Mouse (Mus musculus) heart, embryonic 14.5 days (tissue): ENCODE measurements around the gene Dusp28. TPM values are rescaled to one million over a fixed set of nuclear protein-coding genes. Genes with fewer than 3 reads are reported as not detected.

ENCODE experiments used
- ATAC-seq: fragments of 200-750 bp; cut with Nextera tagmentation; 2 replicates; pipeline ENCODE4 v1.8.0; 2017; ENCODE audit warnings: low read depth, moderate TSS enrichment; ENCODE audit not compliant: insufficient number of reproducible peaks, insufficient read depth, low FRiP score
- H3K27ac ChIP-seq, 2 experiments: fragments of 200-500 bp in 1 of 2; fragments of 300-500 bp in 1 of 2; sonication (generic) in 1 of 2; replicated peaks in 1 of 2; 2 replicates each; pipeline ENCODE4 v1.5.1; 2012 to 2014; ENCODE audit warnings: low read depth in 2 of 2, low read length in 2 of 2, control low read depth in 1 of 2, mild to moderate bottlenecking in 1 of 2, mixed read lengths in 1 of 2; ENCODE audit not compliant: control insufficient read depth in 1 of 2, insufficient read depth in 1 of 2
- H3K27me3 ChIP-seq: fragments of 300-500 bp; sonication (generic); 2 replicates; pipeline ENCODE4 v1.6.1; 2014; ENCODE audit warnings: mild to moderate bottlenecking, low read length, control low read depth; ENCODE audit not compliant: control insufficient read depth, insufficient read depth
- H3K36me3 ChIP-seq: fragments of 300-500 bp; sonication (generic); 2 replicates; pipeline ENCODE4 v1.6.1; 2014; ENCODE audit warnings: mild to moderate bottlenecking, control low read depth, low read length, mixed read lengths; ENCODE audit not compliant: control insufficient read depth, insufficient read depth
- H3K4me1 ChIP-seq, 2 experiments: fragments of 200-500 bp in 1 of 2; fragments of 300-500 bp in 1 of 2; sonication (generic) in 1 of 2; 2 replicates each; pipeline ENCODE4 v1.6.1; 2012 to 2014; ENCODE audit warnings: low read length in 2 of 2, control low read depth in 1 of 2, mixed read lengths in 1 of 2; ENCODE audit not compliant: control insufficient read depth in 2 of 2, insufficient read depth in 2 of 2
- H3K4me2 ChIP-seq: fragments of 300-500 bp; sonication (generic); 2 replicates; pipeline ENCODE4 v1.6.1; 2014; ENCODE audit warnings: mild to moderate bottlenecking, low read length
- H3K4me3 ChIP-seq, 2 experiments: fragments of 200-500 bp in 1 of 2; fragments of 300-500 bp in 1 of 2; sonication (generic) in 1 of 2; 2 replicates each; pipeline ENCODE4 v1.5.1; 2012 to 2014; ENCODE audit warnings: low read length in 2 of 2, mild to moderate bottlenecking in 2 of 2, control low read depth in 1 of 2, low read depth in 1 of 2, moderate library complexity in 1 of 2; ENCODE audit not compliant: control insufficient read depth in 1 of 2, insufficient read depth in 1 of 2
- H3K9ac ChIP-seq: fragments of 300-500 bp; sonication (generic); 2 replicates; pipeline ENCODE4 v1.6.1; 2014; ENCODE audit warnings: mild to moderate bottlenecking, low read length
- H3K9me3 ChIP-seq: fragments of 300-500 bp; sonication (generic); 2 replicates; pipeline ENCODE4 v1.6.1; 2016; ENCODE audit warnings: low read length, control low read depth; ENCODE audit not compliant: control insufficient read depth
- WGBS: fragments of 180-500 bp; shearing (Covaris S2); extraction: QIAGEN DNeasy Blood & Tissue Kit; methylation state at CpG from one replicate; pipeline ENCODE4 v1.1.7; 2014; 5-methylcytosine and 5-hydroxymethylcytosine counted together
- polyA plus RNA-seq: library from polyadenylated mRNA; unstranded; fragments of >200 nt; fragmentation: Nextera tagmentation; extraction: Ambion mirVana; gene quantifications from 2 replicates; pipeline ENCODE4 v1.2.1, GENCODE M21; 2014

Dusp28 gene
- polyA plus RNA-seq = 15.6 and 16.5 TPM in 2 replicates

DNA sequence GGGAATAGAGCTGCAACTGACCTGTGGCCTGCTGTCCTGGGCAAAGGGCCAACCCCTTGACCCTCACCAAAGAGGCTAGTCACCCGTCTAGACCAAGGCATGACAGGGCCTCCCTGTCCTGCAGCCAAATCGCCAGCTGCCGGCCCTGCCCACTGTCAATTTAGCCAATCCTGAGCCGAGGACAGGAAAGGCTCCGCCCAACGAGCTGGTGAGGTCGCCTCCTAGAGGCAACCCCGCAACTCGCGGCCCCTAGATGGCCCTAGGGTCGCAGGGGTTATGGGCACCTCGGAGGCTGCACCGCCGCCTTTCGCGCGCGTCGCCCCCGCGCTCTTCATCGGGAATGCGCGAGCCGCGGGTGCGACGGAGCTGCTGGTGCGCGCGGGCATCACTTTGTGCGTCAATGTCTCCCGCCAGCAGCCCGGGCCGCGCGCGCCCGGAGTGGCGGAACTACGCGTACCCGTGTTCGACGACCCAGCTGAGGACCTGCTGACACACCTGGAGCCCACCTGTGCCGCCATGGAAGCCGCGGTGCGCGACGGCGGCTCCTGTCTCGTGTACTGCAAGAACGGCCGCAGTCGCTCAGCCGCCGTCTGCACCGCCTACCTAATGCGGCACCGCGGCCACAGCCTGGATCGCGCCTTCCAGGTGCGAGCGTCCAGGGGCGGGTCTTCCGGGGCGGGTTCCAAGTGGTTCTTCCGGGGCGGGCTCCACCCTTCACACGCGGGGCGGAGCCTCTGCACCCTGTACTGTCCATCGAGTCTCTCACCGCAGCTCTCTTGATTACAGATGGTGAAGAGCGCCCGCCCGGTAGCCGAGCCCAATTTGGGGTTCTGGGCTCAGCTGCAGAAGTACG, at the start of gene Dusp28:
Dusp28 (plus strand) TSS at position 203 of the 853 bp plus-strand sequence.
- peak within 1 kb of the TSS; percentile 85 for H3K27ac ChIP-seq
- WGBS = under 1% methylated on average over 80 of the region's 81 CpGs
- 0 out of 2 replicates have a peak, but pooled peaks cover 5% of the 10 kb centered on the region for H3K27me3 ChIP-seq

DNA sequence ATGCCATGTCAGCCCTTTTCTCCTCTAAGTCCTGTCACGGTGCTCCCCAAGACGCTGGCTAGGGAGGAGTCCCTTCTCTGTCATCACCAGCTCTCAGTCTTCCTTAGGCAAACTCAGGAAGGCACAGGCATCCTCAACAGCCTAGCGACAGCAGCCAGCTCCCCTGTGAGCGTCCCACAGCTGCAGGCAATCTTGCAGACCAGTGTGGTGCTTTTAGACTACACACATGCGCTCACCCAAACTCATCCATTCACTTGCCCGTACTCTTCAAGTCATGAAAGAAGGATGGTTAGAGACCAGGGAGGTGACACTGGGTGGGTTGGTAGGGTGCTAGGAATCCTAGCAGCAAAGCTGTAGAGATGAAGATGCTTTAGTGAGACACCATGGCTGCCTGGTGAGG, 45.3 kb upstream of the Dusp28 start:
- ATAC-seq = no peak
- no peaks in the 10 kb centered on the region for H3K27me3 ChIP-seq
- no peak overlapping the region for H3K4me3 ChIP-seq
- peaks cover 0 to 6% of the 10 kb centered on the region in 2 experiments; a peak in 1 of 4 replicates for H3K4me1 ChIP-seq
- no peaks in the 10 kb centered on the region for H3K9me3 ChIP-seq
- H3K27ac ChIP-seq = no peak overlapping the region
- WGBS = 67% methylated on average over 6 of the region's 6 CpGs
- no peak overlapping the region for H3K4me2 ChIP-seq
- H3K36me3 ChIP-seq = peaks cover 35% of the 10 kb centered on the region
- H3K9ac ChIP-seq = no peak overlapping the region

More for the DNA sequence above, at the start of gene Dusp28:
- Histone ChIP-seq H3K4me3 (peak within 1 kb of the TSS; percentile 86 to 88), H3K4me2 (peak within 1 kb of the TSS; percentile 77), H3K4me1 (peaks cover 21 to 23% of the 10 kb centered on the region in 2 experiments), H3K9me3 (no peaks in the 10 kb centered on the region), H3K36me3 (no peaks in the 10 kb centered on the region), H3K9ac (peak within 1 kb of the TSS; percentile 86)
- ATAC-seq = peak; percentile 78

DNA sequence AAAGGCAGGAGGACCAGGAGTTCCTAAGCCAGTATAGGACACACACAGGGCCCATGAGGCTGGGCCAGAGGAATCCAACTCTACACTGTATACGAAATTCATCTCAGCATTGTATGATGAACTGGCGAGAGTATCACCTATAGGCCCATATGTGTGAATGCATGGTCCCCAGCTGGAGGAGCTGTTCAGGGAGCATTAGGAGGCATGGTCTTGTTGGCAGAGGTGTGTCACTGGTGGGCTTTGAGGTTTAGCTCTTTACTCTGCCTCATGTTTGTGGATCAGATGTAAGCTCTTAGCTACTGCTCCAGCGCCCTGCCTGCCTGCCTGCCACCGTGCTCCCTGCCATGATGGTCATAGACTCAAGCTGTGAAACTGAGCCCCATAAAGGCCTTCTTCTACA, 43.5 kb upstream of the Dusp28 start:
- Histone ChIP-seq H3K4me1 (peaks cover 0 to 6% of the 10 kb centered on the region in 2 experiments; a peak in 1 of 4 replicates), H3K27me3 (no peaks in the 10 kb centered on the region), H3K9me3 (no peaks in the 10 kb centered on the region), H3K4me3 (no peak overlapping the region), H3K9ac (no peak overlapping the region), H3K4me2 (no peak overlapping the region), H3K27ac (no peak overlapping the region), H3K36me3 (peaks cover 18% of the 10 kb centered on the region)
- 82% methylated on average over 4 of the region's 4 CpGs for WGBS
- no peak for ATAC-seq

DNA sequence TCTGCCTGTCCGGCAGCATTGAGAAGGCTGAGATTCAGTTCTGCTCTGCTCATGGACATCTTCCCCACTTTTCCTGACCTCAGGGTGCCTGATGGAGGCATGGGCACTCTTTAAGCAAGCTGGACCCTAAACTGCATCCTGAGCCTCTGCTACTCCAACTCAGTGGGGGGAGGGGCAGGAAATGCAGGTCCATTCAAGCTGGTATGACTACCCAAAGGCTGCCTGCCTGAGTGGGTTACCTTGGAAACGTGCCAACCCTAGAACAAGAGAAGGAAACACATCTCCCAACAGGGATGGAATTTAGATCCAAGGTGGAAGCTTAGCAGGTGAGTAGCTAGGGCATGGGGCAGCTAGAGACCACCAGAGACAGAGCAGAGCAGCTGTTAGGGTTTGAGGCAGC, 40.6 kb upstream of the Dusp28 start:
- H3K4me3 ChIP-seq = no peak overlapping the region

DNA sequence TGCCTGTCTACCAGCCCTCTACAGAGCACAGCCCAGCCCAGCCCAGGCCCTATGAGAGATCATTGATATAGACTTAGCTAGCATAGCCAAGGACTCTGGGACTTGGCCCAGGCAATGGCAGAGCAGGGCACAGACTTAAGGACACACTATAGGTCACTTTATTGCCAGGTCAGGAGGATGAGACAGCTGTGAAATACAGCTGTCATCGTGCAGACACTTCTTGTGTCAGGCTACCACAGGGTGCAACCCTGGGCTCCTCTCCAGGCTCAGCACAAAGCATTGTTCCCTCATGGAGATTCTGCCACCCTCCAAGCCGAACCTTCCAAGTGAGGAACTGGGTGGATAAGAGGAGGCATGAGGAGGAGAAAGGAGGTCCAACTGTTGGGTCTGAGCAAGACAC, 36.8 kb upstream of the Dusp28 start:
- Histone ChIP-seq H3K9ac (no peak overlapping the region), H3K4me2 (no peak overlapping the region), H3K36me3 (no peaks in the 10 kb centered on the region), H3K4me3 (no peak overlapping the region), H3K4me1 (peaks cover 0 to 6% of the 10 kb centered on the region in 2 experiments; a peak in 1 of 4 replicates), H3K9me3 (no peaks in the 10 kb centered on the region), H3K27me3 (0 out of 2 replicates have a peak, but pooled peaks cover 3% of the 10 kb centered on the region), H3K27ac (no peak overlapping the region)
- WGBS = 78% methylated on average over 2 of the region's 2 CpGs
- no peak for ATAC-seq

More for the DNA sequence above, 40.6 kb upstream of the Dusp28 start:
- H3K9ac ChIP-seq = no peak overlapping the region
- H3K27ac ChIP-seq = no peak overlapping the region
- H3K4me2 ChIP-seq = no peak overlapping the region
- no peak for ATAC-seq
- 54% methylated on average over 2 of the region's 2 CpGs for WGBS
- no peaks in the 10 kb centered on the region for H3K27me3 ChIP-seq
- peaks cover 0 to 6% of the 10 kb centered on the region in 2 experiments; a peak in 1 of 4 replicates for H3K4me1 ChIP-seq
- no peaks in the 10 kb centered on the region for H3K36me3 ChIP-seq
- no peaks in the 10 kb centered on the region for H3K9me3 ChIP-seq

DNA sequence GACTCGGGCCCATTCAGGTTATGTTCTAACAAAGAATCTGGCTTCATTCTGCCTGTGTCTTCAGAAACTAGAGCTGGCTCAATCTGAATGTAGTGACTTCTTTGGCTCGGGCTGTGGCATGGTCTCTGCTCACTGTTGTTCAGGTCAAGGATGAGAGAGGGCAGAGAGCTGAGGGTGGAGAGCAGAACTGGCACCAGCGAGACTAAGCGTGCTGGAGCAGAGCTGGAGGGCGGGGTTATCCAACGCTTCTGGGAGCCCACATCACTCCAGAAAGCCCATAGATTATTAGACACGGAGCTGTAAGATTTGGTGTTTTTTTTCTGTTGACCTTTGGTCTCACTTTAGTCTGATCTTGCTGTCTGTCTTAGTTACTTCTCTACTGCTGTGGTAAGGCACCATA, 34.1 kb upstream of the Dusp28 start:
- no peak overlapping the region for H3K9ac ChIP-seq
- no peak overlapping the region for H3K4me2 ChIP-seq
- H3K36me3 ChIP-seq = no peaks in the 10 kb centered on the region
- H3K27me3 ChIP-seq = peaks cover 10% of the 10 kb centered on the region
- no peak overlapping the region for H3K27ac ChIP-seq
- no peaks in the 10 kb centered on the region for H3K9me3 ChIP-seq
- H3K4me3 ChIP-seq = no peak overlapping the region
- H3K4me1 ChIP-seq = no peaks in the 10 kb centered on the region
- ATAC-seq = no peak
- 89% methylated on average over 7 of the region's 7 CpGs for WGBS

DNA sequence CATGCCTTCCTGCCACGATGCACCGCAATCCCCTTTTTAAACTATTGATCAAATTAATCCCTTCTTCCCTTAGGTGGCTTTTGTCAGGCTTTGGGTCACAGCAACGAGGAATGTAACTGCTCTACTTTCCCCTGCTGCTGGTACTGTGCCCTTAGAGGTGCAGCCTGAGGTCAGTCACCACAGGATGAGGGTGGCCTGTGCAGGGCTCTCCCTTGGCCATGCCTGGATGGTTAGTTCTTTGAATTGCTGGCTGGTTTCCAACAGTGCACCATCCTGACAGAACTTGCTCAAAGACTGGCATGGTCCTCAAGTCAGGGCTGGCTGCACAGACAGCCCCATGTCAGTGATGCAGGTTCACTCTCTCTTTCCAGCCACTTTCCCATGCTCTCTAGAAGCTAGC, 32.8 kb upstream of the Dusp28 start:
- Histone ChIP-seq H3K4me2 (no peak overlapping the region), H3K27me3 (peaks cover 10% of the 10 kb centered on the region), H3K36me3 (no peaks in the 10 kb centered on the region), H3K9ac (no peak overlapping the region), H3K4me1 (no peaks in the 10 kb centered on the region), H3K27ac (no peak overlapping the region), H3K4me3 (no peak overlapping the region), H3K9me3 (no peaks in the 10 kb centered on the region)
- no peak for ATAC-seq
- 71% methylated on average over 3 of the region's 3 CpGs for WGBS
